Mouse (Mus musculus) embryonic facial prominence, embryonic 14.5 days (tissue): ENCODE measurements around the gene D1Pas1. TPM values are rescaled to one million over a fixed set of nuclear protein-coding genes. Genes with fewer than 3 reads are reported as not detected.

ENCODE experiments used
- ATAC-seq: fragments of 200-750 bp; cut with Nextera tagmentation; 2 replicates; pipeline ENCODE4 v1.8.0; 2017; ENCODE audit warnings: low read depth, moderate number of reproducible peaks, moderate TSS enrichment
- DNase-seq: peaks from one replicate; pipeline ENCODE4 v3.0.0-alpha.2; 2015; ENCODE audit warnings: low spot score
- H3K27ac ChIP-seq: fragments of 300-500 bp; sonication (generic); replicated peaks from 2 replicates; pipeline ENCODE4 v1.5.1; 2014; ENCODE audit warnings: low read depth, mild to moderate bottlenecking, low read length, moderate library complexity
- H3K27me3 ChIP-seq: fragments of 300-500 bp; sonication (generic); replicated peaks from 2 replicates; pipeline ENCODE4 v1.6.1; 2014; ENCODE audit warnings: low read length; ENCODE audit not compliant: control insufficient read depth, insufficient read depth
- H3K36me3 ChIP-seq: fragments of 300-500 bp; sonication (generic); 2 replicates; pipeline ENCODE4 v1.6.1; 2014; ENCODE audit warnings: low read length, mixed read lengths; ENCODE audit not compliant: control insufficient read depth, insufficient read depth
- H3K4me1 ChIP-seq: fragments of 300-500 bp; sonication (generic); 2 replicates; pipeline ENCODE4 v1.6.1; 2014; ENCODE audit warnings: antibody characterized with exemption, low read length; ENCODE audit not compliant: control insufficient read depth, insufficient read depth
- H3K4me2 ChIP-seq: fragments of 300-500 bp; sonication (generic); 2 replicates; pipeline ENCODE4 v1.6.1; 2014; ENCODE audit warnings: low read depth, mild to moderate bottlenecking, low read length, moderate library complexity, mixed read lengths
- H3K4me3 ChIP-seq: fragments of 300-500 bp; sonication (generic); 2 replicates; pipeline ENCODE4 v1.5.1; 2014; ENCODE audit warnings: low read depth, mild to moderate bottlenecking, low read length
- H3K9ac ChIP-seq: fragments of 300-500 bp; sonication (generic); 2 replicates; pipeline ENCODE4 v1.6.1; 2014; ENCODE audit warnings: low read depth, mild to moderate bottlenecking, low read length, moderate library complexity, mixed read lengths
- H3K9me3 ChIP-seq: fragments of 300-500 bp; sonication (generic); 2 replicates; pipeline ENCODE4 v1.6.1; 2016; ENCODE audit warnings: low read length; ENCODE audit not compliant: control insufficient read depth
- WGBS: fragments of 180-500 bp; shearing (Covaris S2); extraction: QIAGEN DNeasy Blood & Tissue Kit; methylation state at CpG from one replicate; pipeline ENCODE4 v1.1.7; 2014; 5-methylcytosine and 5-hydroxymethylcytosine counted together
- polyA plus RNA-seq: library from polyadenylated mRNA; unstranded; fragments of >200 nt; fragmentation: Nextera tagmentation; extraction: Ambion mirVana; gene quantifications from 2 replicates; pipeline ENCODE4 v1.2.1, GENCODE M21; 2014

The D1Pas1 gene
- polyA plus RNA-seq, 1 experiment from 2014 or later, result not detected

- Histone ChIP-seq H3K36me3 (no peaks in the 10 kb centered on the region), H3K4me1 (no peaks in the 10 kb centered on the region), H3K4me2 (no peak overlapping the region), H3K9ac (no peak overlapping the region), H3K4me3 (no peak overlapping the region), H3K9me3 (no peaks in the 10 kb centered on the region), H3K27ac (no peak overlapping the region), H3K27me3 (no peaks in the 10 kb centered on the region)
- DNase-seq (no peak), ATAC-seq (no peak)
- 71% methylated on average over 8 of the region's 8 CpGs for WGBS
These were observed 12.2 kb downstream of the D1Pas1 start for GRCm38 (mm10) chr1:186979465-186979864.

GRCm38 (mm10) chr1:186980503-186980902 lies 13.3 kb downstream of the D1Pas1 start:
- no peaks in the 10 kb centered on the region for H3K9me3 ChIP-seq
- WGBS, result 57% methylated on average over 9 of the region's 9 CpGs

GRCm38 (mm10) chr1:186985131-186985530 lies 17.9 kb downstream of the D1Pas1 start:
- 85% methylated on average over 11 of the region's 11 CpGs for WGBS
- no peak for DNase-seq
- no peaks in the 10 kb centered on the region for H3K27me3 ChIP-seq

More at GRCm38 (mm10) chr1:186980503-186980902, 13.3 kb downstream of the D1Pas1 start:
- H3K9ac ChIP-seq, result no peak overlapping the region
- DNase-seq (no peak), ATAC-seq (no peak)
- no peaks in the 10 kb centered on the region for H3K36me3 ChIP-seq
- no peaks in the 10 kb centered on the region for H3K4me1 ChIP-seq
- no peak overlapping the region for H3K4me3 ChIP-seq
- H3K27ac ChIP-seq, result no peak overlapping the region
- no peak overlapping the region for H3K4me2 ChIP-seq
- H3K27me3 ChIP-seq, result no peaks in the 10 kb centered on the region

GRCm38 (mm10) chr1:186986086-186986485 lies 18.9 kb downstream of the D1Pas1 start:
- Histone ChIP-seq H3K9me3 (no peaks in the 10 kb centered on the region), H3K27me3 (no peaks in the 10 kb centered on the region), H3K36me3 (no peaks in the 10 kb centered on the region), H3K9ac (no peak overlapping the region), H3K27ac (no peak overlapping the region), H3K4me1 (no peaks in the 10 kb centered on the region), H3K4me2 (no peak overlapping the region), H3K4me3 (no peak overlapping the region)
- no peak for DNase-seq
- ATAC-seq, result no peak
- 70% methylated on average over 9 of the region's 9 CpGs for WGBS

More at GRCm38 (mm10) chr1:186985131-186985530, 17.9 kb downstream of the D1Pas1 start:
- Histone ChIP-seq H3K4me2 (no peak overlapping the region), H3K4me1 (no peaks in the 10 kb centered on the region), H3K4me3 (no peak overlapping the region), H3K9ac (no peak overlapping the region), H3K27ac (no peak overlapping the region), H3K36me3 (no peaks in the 10 kb centered on the region), H3K9me3 (no peaks in the 10 kb centered on the region)
- ATAC-seq, result no peak

- 80% methylated on average over 8 of the region's 8 CpGs for WGBS
- H3K36me3 ChIP-seq, result no peaks in the 10 kb centered on the region
- H3K4me3 ChIP-seq, result no peak overlapping the region
- DNase-seq (no peak), ATAC-seq (no peak)
- no peak overlapping the region for H3K4me2 ChIP-seq
- H3K27me3 ChIP-seq, result no peaks in the 10 kb centered on the region
- H3K9me3 ChIP-seq, result no peaks in the 10 kb centered on the region
- H3K27ac ChIP-seq, result no peak overlapping the region
- no peak overlapping the region for H3K9ac ChIP-seq
- no peaks in the 10 kb centered on the region for H3K4me1 ChIP-seq
These were observed 19.3 kb downstream of the D1Pas1 start for GRCm38 (mm10) chr1:186986506-186986905.

GRCm38 (mm10) chr1:186988281-186988682 lies 21.1 kb downstream of the D1Pas1 start:
- no peaks in the 10 kb centered on the region for H3K36me3 ChIP-seq
- no peaks in the 10 kb centered on the region for H3K27me3 ChIP-seq
- DNase-seq (peak; percentile 35), ATAC-seq (no peak)
- H3K9me3 ChIP-seq, result 0 out of 2 replicates have a peak, but pooled peaks cover 4% of the 10 kb centered on the region
- H3K4me3 ChIP-seq, result no peak overlapping the region
- H3K27ac ChIP-seq, result no peak overlapping the region
- 32% methylated on average over 9 of the region's 9 CpGs for WGBS
- no peak overlapping the region for H3K9ac ChIP-seq
- no peak overlapping the region for H3K4me2 ChIP-seq
- H3K4me1 ChIP-seq, result no peaks in the 10 kb centered on the region

- no peak overlapping the region for H3K27ac ChIP-seq
- no peaks in the 10 kb centered on the region for H3K4me1 ChIP-seq
- no peak for DNase-seq
- no peaks in the 10 kb centered on the region for H3K36me3 ChIP-seq
- ATAC-seq, result no peak
- 0 out of 2 replicates have a peak, but pooled peaks cover 4% of the 10 kb centered on the region for H3K9me3 ChIP-seq
- no peak overlapping the region for H3K4me3 ChIP-seq
- WGBS, result 65% methylated on average over 4 of the region's 4 CpGs
- H3K4me2 ChIP-seq, result no peak overlapping the region
- H3K9ac ChIP-seq, result no peak overlapping the region
- H3K27me3 ChIP-seq, result no peaks in the 10 kb centered on the region
These were observed 21.6 kb downstream of the D1Pas1 start for GRCm38 (mm10) chr1:186988822-186989221.

GRCm38 (mm10) chr1:186991473-186991872 lies 24.3 kb downstream of the D1Pas1 start:
- no peak overlapping the region for H3K27ac ChIP-seq
- DNase-seq (no peak), ATAC-seq (no peak)
- no peak overlapping the region for H3K4me2 ChIP-seq
- WGBS, result 47% methylated on average over 6 of the region's 6 CpGs
- no peaks in the 10 kb centered on the region for H3K4me1 ChIP-seq
- no peak overlapping the region for H3K4me3 ChIP-seq
- no peak overlapping the region for H3K9ac ChIP-seq
- 0 out of 2 replicates have a peak, but pooled peaks cover 4% of the 10 kb centered on the region for H3K9me3 ChIP-seq
- no peaks in the 10 kb centered on the region for H3K27me3 ChIP-seq
- no peaks in the 10 kb centered on the region for H3K36me3 ChIP-seq

GRCm38 (mm10) chr1:186992113-186992512 lies 24.9 kb downstream of the D1Pas1 start:
- no peak overlapping the region for H3K4me2 ChIP-seq

More at GRCm38 (mm10) chr1:186992113-186992512, 24.9 kb downstream of the D1Pas1 start:
- Histone ChIP-seq H3K36me3 (no peaks in the 10 kb centered on the region), H3K4me3 (no peak overlapping the region), H3K9ac (no peak overlapping the region), H3K4me1 (no peaks in the 10 kb centered on the region), H3K27ac (no peak overlapping the region), H3K9me3 (0 out of 2 replicates have a peak, but pooled peaks cover 4% of the 10 kb centered on the region), H3K27me3 (no peaks in the 10 kb centered on the region)
- ATAC-seq (no peak), DNase-seq (no peak)
- WGBS, result 93% methylated on average over 3 of the region's 3 CpGs
